Mouse (Mus musculus): ENCODE data around the gene Tsga8. TPM values are rescaled to one million over a fixed set of nuclear protein-coding genes. Genes with fewer than 3 reads are reported as not detected.

The Tsga8 gene
- polyA plus RNA-seq (2012; rRNA removed): not detected in 2 replicates

DNA sequence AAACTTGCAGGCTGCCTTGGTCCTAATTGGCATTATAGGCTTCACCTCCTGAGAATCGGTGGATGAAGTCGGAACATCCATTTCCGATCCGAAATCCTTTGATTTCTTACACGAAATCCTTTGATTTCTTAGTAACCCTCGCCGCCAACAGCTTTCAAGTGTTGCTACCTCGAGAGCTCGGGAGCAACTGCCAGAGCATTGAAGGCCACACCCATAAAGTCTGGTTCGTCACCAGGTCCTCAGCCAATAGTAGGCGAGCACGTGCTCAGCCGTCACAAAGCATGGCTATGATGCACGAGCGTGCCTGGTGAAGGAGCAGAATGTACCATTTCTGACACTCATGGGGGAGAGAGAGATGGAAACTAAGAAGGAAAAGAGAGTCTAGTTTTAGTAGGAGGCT lies at the start of gene Tsga8:
Gene Tsga8 (minus strand): TSS at position 327 of the 400 bp plus-strand sequence.

Measured in central nervous system, embryonic 14 days (tissue).